Mouse (Mus musculus): ENCODE data around the gene Dyrk1b.

DNA sequence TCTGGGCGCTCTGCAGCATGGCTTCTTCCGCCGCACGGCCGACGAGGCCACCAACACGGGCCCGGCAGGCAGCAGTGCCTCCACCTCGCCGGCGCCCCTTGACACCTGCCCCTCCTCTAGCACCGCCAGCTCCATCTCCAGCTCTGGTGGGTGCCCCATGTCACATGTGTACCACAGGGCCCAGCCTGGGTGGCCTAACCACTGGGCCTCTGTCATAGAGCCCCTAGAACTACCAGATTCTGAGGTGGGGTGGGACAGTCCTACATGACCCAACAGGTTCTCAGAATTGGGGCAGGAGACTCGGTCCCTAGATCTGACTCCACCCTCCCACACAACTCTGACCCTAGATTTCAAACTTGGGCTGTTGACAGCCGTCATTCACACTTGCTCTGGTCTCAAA, 6.6 kb downstream of the Dyrk1b start:
- TF ChIP-seq CTCF (conservative IDR thresholded peaks at IDR 0.05 in 1 of 2, IDR thresholded peaks at IDR 0.05 in 1 of 2; ENCODE audit: low read depth in 2 of 2, low read length in 2 of 2) (no peak), POLR2A (IDR thresholded peaks at IDR 0.05; ENCODE audit: low read depth, low read length) (no peak), HCFC1 (IDR thresholded peaks at IDR 0.05; ENCODE audit: low read depth, low read length) (no peak), EP300 (IDR thresholded peaks at IDR 0.05; ENCODE audit: low read length) (no peak), ZKSCAN1 (IDR thresholded peaks at IDR 0.05; ENCODE audit: borderline replicate concordance, low read depth, low read length) (no peak), ZC3H11A (IDR thresholded peaks at IDR 0.05; ENCODE audit: low read depth, low read length) (no peak), KAT2A (IDR thresholded peaks at IDR 0.05; ENCODE audit: insufficient replicate concordance, low read length) (no peak), USF1 (IDR thresholded peaks at IDR 0.05; ENCODE audit: low read depth, low read length) (no peak), TCF12 (IDR thresholded peaks at IDR 0.05; ENCODE audit: low read depth, low read length) (no peak), NELFE (IDR thresholded peaks at IDR 0.05; ENCODE audit: low read depth, low read length) (no peak), ZMIZ1 (IDR thresholded peaks at IDR 0.05; ENCODE audit: low read depth, low read length) (no peak)
